Mouse (Mus musculus) mesoderm, embryonic 11.5 days (tissue): Measurements from ENCODE around the gene Nr1d1.
A peak's percentile ranks its signal among the peaks of the same experiment; 100 is the strongest.

ENCODE experiments used
- DNase-seq: peaks from one replicate; pipeline ENCODE4 v3.0.0-alpha.2; 2012; ENCODE audit warnings: low read depth, low spot score

Gene Nr1d1

GRCm38 (mm10) chr11:98770096-98770975, 4.8 kb downstream of the Nr1d1 start:
- DNase-seq = no peak

- DNase-seq = no peak
Observed at GRCm38 (mm10) chr11:98769007-98769954, 5.9 kb downstream of the Nr1d1 start.

- DNase-seq = no peak
Observed at GRCm38 (mm10) chr11:98768127-98769006, 6.8 kb downstream of the Nr1d1 start.

- no peak for DNase-seq
Observed at GRCm38 (mm10) chr11:98767713-98768112, 7.4 kb downstream of the Nr1d1 start.

GRCm38 (mm10) chr11:98767276-98767675, 7.9 kb downstream of the Nr1d1 start:
- peak; percentile 55 for DNase-seq

- DNase-seq = no peak
Observed at GRCm38 (mm10) chr11:98766816-98767215, 8.3 kb downstream of the Nr1d1 start.

GRCm38 (mm10) chr11:98766346-98766745, 8.8 kb downstream of the Nr1d1 start:
- DNase-seq = no peak

GRCm38 (mm10) chr11:98765421-98766309, 9.5 kb downstream of the Nr1d1 start:
- no peak for DNase-seq

- no peak for DNase-seq
Observed at GRCm38 (mm10) chr11:98764746-98765145, 10.4 kb downstream of the Nr1d1 start.

- no peak for DNase-seq
Observed at GRCm38 (mm10) chr11:98764091-98764490, 11.0 kb downstream of the Nr1d1 start.

- no peak for DNase-seq
Observed at GRCm38 (mm10) chr11:98763502-98763861, 11.7 kb downstream of the Nr1d1 start.

- no peak for DNase-seq
Observed at GRCm38 (mm10) chr11:98762756-98763501, 12.2 kb downstream of the Nr1d1 start.

- no peak for DNase-seq
Observed at GRCm38 (mm10) chr11:98761939-98762338, 13.2 kb downstream of the Nr1d1 start.

GRCm38 (mm10) chr11:98756711-98757110, 18.4 kb downstream of the Nr1d1 start:
- no peak for DNase-seq

- no peak for DNase-seq
Observed at GRCm38 (mm10) chr11:98755726-98756380, 19.3 kb downstream of the Nr1d1 start.

- DNase-seq = peak; percentile 89
Observed at GRCm38 (mm10) chr11:98754621-98755181, 20.4 kb downstream of the Nr1d1 start.

- no peak for DNase-seq
Observed at GRCm38 (mm10) chr11:98754151-98754620, 20.9 kb downstream of the Nr1d1 start.

GRCm38 (mm10) chr11:98753264-98753663, 21.9 kb downstream of the Nr1d1 start:
- no peak for DNase-seq
